Mouse (Mus musculus) testis, adult 2 months (tissue): ENCODE data around the gene Endod1.

ENCODE experiments used
- CTCF ChIP-seq: fragments of 200-500 bp; IDR thresholded peaks from 2 replicates; pipeline ENCODE4 v1.5.1; 2012; ENCODE audit warnings: low read depth, mild to moderate bottlenecking, inconsistent platforms, low read length, moderate library complexity; ENCODE audit not compliant: control insufficient read depth, insufficient read depth, insufficient replicate concordance
- POLR2A ChIP-seq: fragments of 200-500 bp; IDR thresholded peaks from 2 replicates; pipeline ENCODE4 v1.6.1; 2012; ENCODE audit warnings: low read depth, mild to moderate bottlenecking, inconsistent platforms, low read length, moderate library complexity; ENCODE audit not compliant: control insufficient read depth

DNA sequence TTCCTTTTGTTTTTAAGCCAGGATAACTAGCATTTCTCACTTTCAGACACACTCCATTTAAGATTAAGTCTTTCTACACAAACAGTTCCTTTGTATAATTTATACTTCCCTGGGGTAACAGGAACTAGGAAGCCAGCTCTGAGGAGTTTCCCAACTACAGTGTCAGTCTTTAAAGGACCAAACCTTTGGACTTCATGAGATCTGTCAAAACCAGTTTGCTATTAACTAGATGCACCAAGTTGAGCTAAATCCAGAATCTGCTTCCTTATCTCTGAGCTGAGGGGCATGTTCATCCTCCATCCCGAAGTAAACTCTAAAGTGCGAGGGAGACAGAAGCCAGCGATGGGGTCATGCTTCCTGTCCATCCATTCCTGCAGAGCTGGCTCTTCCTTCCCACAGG, 74.0 kb downstream of the Endod1 start:
- TF ChIP-seq POLR2A (no peak), CTCF (no peak)
